Mouse (Mus musculus): Measurements from ENCODE around the gene Hist1h3d. TPM values are rescaled to one million over a fixed set of nuclear protein-coding genes. Genes with fewer than 3 reads are reported as not detected.

Gene Hist1h3d
- polyA plus RNA-seq, 1 experiment = 2.5 TPM

- peak; percentile 29 for DNase-seq (ENCODE audit: low spot score)
Observed at GRCm38 (mm10) chr13:23621532-23622174, 46.1 kb downstream of the Hist1h3d start.

GRCm38 (mm10) chr13:23622175-23622671 is 46.7 kb downstream of the Hist1h3d start, which contains the start of gene Hist1h1e:
Gene Hist1h1e (minus strand): TSS chr13:23622558.
- DNase-seq (ENCODE audit: low spot score) = peak; percentile 96

- no peak for DNase-seq (ENCODE audit: low spot score)
Observed at GRCm38 (mm10) chr13:23622861-23623450, 47.4 kb downstream of the Hist1h3d start.

Other genes with a start within 250 kb of the Hist1h3d start
- gene Zfp322a, start 206.6 kb upstream of the Hist1h3d start, polyA plus RNA-seq (2012; rRNA removed) = 12.7 and 15.8 TPM in 2 replicates
- 7.9 TPM in 2 replicates for gene Abt1, start 151.9 kb upstream of the Hist1h3d start, polyA plus RNA-seq (2012; rRNA removed)
- not detected in 2 replicates for gene Btn1a1, start 109.9 kb upstream of the Hist1h3d start, polyA plus RNA-seq (2012; rRNA removed)
- 0.04 TPM in 1 of 2 replicates, not detected in the other for gene Btn2a2, start 86.9 kb upstream of the Hist1h3d start, polyA plus RNA-seq (2012; rRNA removed)
- gene Hist1h4h, start 44.7 kb upstream of the Hist1h3d start, polyA plus RNA-seq (2012; rRNA removed) = 27.8 and 30.5 TPM in 2 replicates
- gene Hist1h2af, start 41.9 kb upstream of the Hist1h3d start, polyA plus RNA-seq (2012; rRNA removed) = 1.3 and 5.2 TPM in 2 replicates
- 0.40 and 0.90 TPM in 2 replicates for gene Hist1h3g, start 40.3 kb upstream of the Hist1h3d start, polyA plus RNA-seq (2012; rRNA removed)
- 0.60 and 0.69 TPM in 2 replicates for gene Hist1h2bh, start 32.4 kb upstream of the Hist1h3d start, polyA plus RNA-seq (2012; rRNA removed)
- gene Hist1h3f, start 31.7 kb upstream of the Hist1h3d start, polyA plus RNA-seq (2012; rRNA removed) = 0.44 and 0.78 TPM in 2 replicates
- gene Hist1h4f, start 24.1 kb upstream of the Hist1h3d start, polyA plus RNA-seq (2012; rRNA removed) = 0.26 and 0.78 TPM in 2 replicates
- 0.62 and 0.90 TPM in 2 replicates for gene Hist1h1d, start 22.5 kb upstream of the Hist1h3d start, polyA plus RNA-seq (2012; rRNA removed)
- 0.83 and 1.6 TPM in 2 replicates for gene Hist1h3e, start 13.4 kb upstream of the Hist1h3d start, polyA plus RNA-seq (2012; rRNA removed)
- 0.15 and 0.53 TPM in 2 replicates for gene Hist1h2ae, start 4.5 kb upstream of the Hist1h3d start, polyA plus RNA-seq (2012; rRNA removed)
- gene Hist1h2bg, start 4.4 kb upstream of the Hist1h3d start, polyA plus RNA-seq (2012; rRNA removed) = 7.4 and 9.9 TPM in 2 replicates
- 0.75 TPM in 1 of 2 replicates, not detected in the other for gene Hist1h2bf, start 1.6 kb upstream of the Hist1h3d start, polyA plus RNA-seq (2012; rRNA removed)
- gene Hist1h2ad, start 1.4 kb upstream of the Hist1h3d start, polyA plus RNA-seq (2012; rRNA removed) = 1.6 and 1.9 TPM in 2 replicates
- 0.47 and 3.4 TPM in 2 replicates for gene Hist1h4d, start 5.8 kb downstream of the Hist1h3d start, polyA plus RNA-seq (2012; rRNA removed)
- 2.6 and 3.4 TPM in 2 replicates for gene Hist1h2be, start 45.4 kb downstream of the Hist1h3d start, polyA plus RNA-seq (2012; rRNA removed)
- 1.1 and 2.4 TPM in 2 replicates for gene Hist1h1e, start 46.8 kb downstream of the Hist1h3d start, polyA plus RNA-seq (2012; rRNA removed)
- 0.45 and 0.86 TPM in 2 replicates for gene Hist1h2ac, start 108.2 kb downstream of the Hist1h3d start, polyA plus RNA-seq (2012; rRNA removed)
- gene Hist1h2bc, start 108.4 kb downstream of the Hist1h3d start, polyA plus RNA-seq (2012; rRNA removed) = 193 and 203 TPM in 2 replicates
- gene Hist1h1t, start 120.1 kb downstream of the Hist1h3d start, polyA plus RNA-seq (2012; rRNA removed) = not detected in 2 replicates
- gene Hist1h4c, start 122.7 kb downstream of the Hist1h3d start, polyA plus RNA-seq (2012; rRNA removed) = 0.47 and 1.7 TPM in 2 replicates
- gene Hfe, start 135.1 kb downstream of the Hist1h3d start, polyA plus RNA-seq (2012; rRNA removed) = 13.8 and 14.8 TPM in 2 replicates
- 125 and 170 TPM in 2 replicates for gene Hist1h1c, start 163.0 kb downstream of the Hist1h3d start, polyA plus RNA-seq (2012; rRNA removed)
- 0.48 and 0.84 TPM in 2 replicates for gene Hist1h3c, start 169.8 kb downstream of the Hist1h3d start, polyA plus RNA-seq (2012; rRNA removed)
- 0.43 and 0.49 TPM in 2 replicates for gene Hist1h2bb, start 171.0 kb downstream of the Hist1h3d start, polyA plus RNA-seq (2012; rRNA removed)
- 0.60 TPM in 1 of 2 replicates, not detected in the other for gene Hist1h2ab, start 175.4 kb downstream of the Hist1h3d start, polyA plus RNA-seq (2012; rRNA removed)
- gene Hist1h3b, start 176.5 kb downstream of the Hist1h3d start, polyA plus RNA-seq (2012; rRNA removed) = 0.48 and 0.52 TPM in 2 replicates
- 0.75 and 0.94 TPM in 2 replicates for gene Hist1h4b, start 181.2 kb downstream of the Hist1h3d start, polyA plus RNA-seq (2012; rRNA removed)
- gene Hist1h4a, start 185.5 kb downstream of the Hist1h3d start, polyA plus RNA-seq (2012; rRNA removed) = 0.48 and 1.2 TPM in 2 replicates
- 0.34 and 0.66 TPM in 2 replicates for gene Hist1h3a, start 186.6 kb downstream of the Hist1h3d start, polyA plus RNA-seq (2012; rRNA removed)
- not detected in 2 replicates for gene Hist1h1a, start 187.9 kb downstream of the Hist1h3d start, polyA plus RNA-seq (2012; rRNA removed)
- 0.25 and 0.36 TPM in 2 replicates for gene Trim38, start 194.2 kb downstream of the Hist1h3d start, polyA plus RNA-seq (2012; rRNA removed)
- gene Slc17a2, start 231.2 kb downstream of the Hist1h3d start, polyA plus RNA-seq (2012; rRNA removed) = not detected in 2 replicates